In genomic region chr16:92856779-92857178, GRCm38 (mm10) we compare ENCODE assay signal across 20 mouse cellular contexts. TPM values are rescaled to one million over a fixed set of nuclear protein-coding genes. Genes with fewer than 3 reads are reported as not detected.
A peak's percentile ranks its signal among the peaks of the same experiment; 100 is the strongest.
DNase-seq lines count a peak whose midpoint lies in the region; ATAC-seq and TF ChIP-seq lines count a peak whose summit lies in the region.
"Had no signal": no experiment of that assay in that cellular context is flagged by ENCODE, and none has a peak within 500 bp of the region (broad histone marks: within the 10 kb centered on the region; RNA-seq: fewer than 3 reads in every experiment).

No protein-coding gene starts in this region.

- H3K79me2 ChIP-seq in myocyte (ENCODE audit: control insufficient read depth, insufficient read depth) = no peaks in the 10 kb centered on the region

- peak; percentile 52 for DNase-seq in 416B (ENCODE audit: low read depth)
- DNase-seq in hindbrain, embryonic 14.5 days (ENCODE audit: low spot score) = no peak
- DNase-seq in heart, postnatal 36 days = no peak
- DNase-seq: adrenal gland, adult 2 months; adrenal gland, adult 8-10 months; adrenal gland, postnatal 10 days; adrenal gland, postnatal 14 days; adrenal gland, postnatal 25 days; adrenal gland, postnatal 36 days; B cell, adult 2 months; cerebellum, adult 11 months; cerebellum, adult 11-12 months; cerebellum, adult 18-20 months; cerebellum, adult 2 months had no signal

- no peaks in the 10 kb centered on the region for H3K27me3 ChIP-seq in myocyte (ENCODE audit: control insufficient read depth, insufficient read depth, insufficient read length)
- H3K27me3 ChIP-seq in hindbrain, embryonic 14.5 days (ENCODE audit: control insufficient read depth, insufficient read depth, low read length) = no peaks in the 10 kb centered on the region
- H3K27me3 ChIP-seq: CH12.LX, Patski had no signal

- no peak overlapping the region for H3K27ac ChIP-seq in hindbrain, embryonic 14.5 days

- H3K4me3 ChIP-seq in myocyte = no peak overlapping the region
- no peak overlapping the region for H3K4me3 ChIP-seq in hindbrain, embryonic 14.5 days (replicated peaks; ENCODE audit: low read length)

- 87% methylated on average over 3 of the region's 3 CpGs for WGBS in hindbrain, embryonic 14.5 days

- no peaks in the 10 kb centered on the region for H3K9me3 ChIP-seq in hindbrain, embryonic 14.5 days (ENCODE audit: control insufficient read depth, low read length)
- H3K9me3 ChIP-seq: G1E had no signal

- no peak for ATAC-seq in hindbrain, embryonic 14.5 days (ENCODE audit: low FRiP score)
- ATAC-seq: activated CD4-positive, CD25-positive, alpha-beta regulatory T cell, adult 4 months; CD4-positive, CD25-positive, alpha-beta regulatory T cell, adult 4 months; Patski had no signal

- no peaks in the 10 kb centered on the region for H3K4me1 ChIP-seq in hindbrain, embryonic 14.5 days (replicated peaks; ENCODE audit: control insufficient read depth, insufficient read depth, low read length)

- no peaks in the 10 kb centered on the region for H3K36me3 ChIP-seq in myocyte (ENCODE audit: control insufficient read depth, insufficient read depth)
- no peaks in the 10 kb centered on the region for H3K36me3 ChIP-seq in hindbrain, embryonic 14.5 days (replicated peaks; ENCODE audit: control insufficient read depth, insufficient read depth)
- H3K36me3 ChIP-seq: G1E had no signal

- no peak overlapping the region for H3ac ChIP-seq in myocyte (ENCODE audit: control insufficient read depth, insufficient read length)

- H3K9ac ChIP-seq in hindbrain, embryonic 14.5 days = no peak overlapping the region

- intact Hi-C loops in heart, postnatal 36 days (cut with DNase I) = no loop called here

- no peak for TF ChIP-seq POLR2A in myocyte (IDR thresholded peaks at IDR 0.05; ENCODE audit: insufficient read length, low read depth)

- H3K4me2 ChIP-seq in myocyte (ENCODE audit: low read depth) = no peak overlapping the region
- no peak overlapping the region for H3K4me2 ChIP-seq in hindbrain, embryonic 14.5 days (replicated peaks)

TF ChIP-seq in myocyte, 11 proteins besides CTCF, POLR2A, EP300 and RAD21:
- TF ChIP-seq TCF12 (IDR thresholded peaks at IDR 0.05; ENCODE audit: insufficient read depth, poor library complexity, severe bottlenecking) (peak; percentile 56), MAX (IDR thresholded peaks at IDR 0.05; ENCODE audit: low read depth) (no peak), CEBPB (IDR thresholded peaks at IDR 0.05; ENCODE audit: insufficient read depth, poor library complexity, severe bottlenecking) (no peak), POLR2AphosphoS2 (IDR thresholded peaks at IDR 0.05; ENCODE audit: insufficient read length, low read depth) (no peak), MYOD1 (IDR thresholded peaks at IDR 0.05; ENCODE audit: control insufficient read depth in 1 of 3, insufficient read length in 2 of 3, low read depth in 2 of 3) (peak in 2 of 3 experiments; percentile 66 to 77), SRF (IDR thresholded peaks at IDR 0.05; ENCODE audit: control insufficient read depth, insufficient read length, low read depth) (no peak), TCF3 (IDR thresholded peaks at IDR 0.05; ENCODE audit: insufficient read length, low read depth) (no peak), USF1 (IDR thresholded peaks at IDR 0.05; ENCODE audit: low read depth) (no peak), MYOG (IDR thresholded peaks at IDR 0.05; ENCODE audit: control insufficient read depth in 1 of 3, insufficient read depth in 1 of 3, insufficient read length in 2 of 3, low read depth in 2 of 3) (peak in 2 of 3 experiments; percentile 33 to 80), E2F4 (IDR thresholded peaks at IDR 0.05; ENCODE audit: insufficient read depth) (no peak), REST (IDR thresholded peaks at IDR 0.05; ENCODE audit: insufficient read depth, insufficient read length) (no peak)

RNA-seq across cellular contexts. Expression of gene Runx1, which starts 30.8 kb away (rescaled TPM):
- 38.8 TPM for polyA plus RNA-seq in myocyte (2012; fragmentation: generic; extraction: Trizol)
- 1.8 and 2.2 TPM in 2 replicates for polyA plus RNA-seq in hindbrain, embryonic 14.5 days (2014; fragmentation: Nextera tagmentation; extraction: Ambion mirVana)
- 1 to 10 TPM; 2.4 to 3.3 TPM for total RNA-seq in heart, postnatal 36 days (2021)

Comparison
In these comparisons a context has a peak if more than half of its experiments do, and no peak if none do; other contexts are left out.
1. RNA of gene Runx1, which starts 30.8 kb away (polyA plus RNA-seq): 38.8 TPM in myocyte (single experiment); 1.8 to 2.2 TPM in hindbrain, embryonic 14.5 days; every median in the first group is over 10 times any median in the second.